Mouse (Mus musculus): ENCODE measurements at regions not wholly inside any gene's neighbourhood (a gene's known extent, or its start where the extent isn't known, plus 50 kb on each side); places are given as distances from the start of the nearest gene placed in this dataset.

DNA sequence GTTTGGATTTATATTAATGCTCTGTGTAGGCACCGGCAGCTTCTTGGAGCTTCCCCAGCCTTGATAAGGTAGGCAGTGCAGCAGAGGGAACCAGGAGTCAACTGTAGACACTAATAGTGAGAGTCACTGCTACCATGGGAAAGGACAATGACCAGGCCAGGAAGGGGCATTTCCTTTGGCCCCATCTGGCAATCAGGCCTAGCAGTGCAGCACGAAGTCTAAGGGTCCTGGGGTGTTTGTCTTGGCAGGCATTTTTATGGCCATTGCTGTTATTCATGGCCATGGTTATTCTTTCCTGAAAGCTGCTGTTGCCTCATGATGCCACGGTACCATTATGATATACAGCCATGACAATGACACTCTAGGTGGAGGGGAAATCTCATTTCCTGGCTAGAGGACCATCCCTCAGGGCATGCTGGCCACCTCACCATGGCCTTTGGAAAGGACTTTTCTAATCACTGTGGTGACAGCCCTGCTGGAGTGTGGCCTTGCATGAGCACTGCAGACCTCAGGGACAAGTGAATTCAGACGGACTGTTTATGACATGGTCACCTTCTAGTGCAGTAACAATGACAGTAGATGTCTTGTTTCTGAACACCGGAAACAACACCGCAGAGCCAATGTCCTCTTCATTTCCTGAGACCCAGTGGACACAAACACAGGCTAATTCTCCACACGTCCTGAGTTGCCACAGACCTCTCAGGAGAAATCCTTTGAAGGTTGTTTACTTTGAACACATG is 111.8 kb upstream of the Gm3448 start:
- no peak for TF ChIP-seq CTCF (conservative IDR thresholded peaks at IDR 0.05; ENCODE audit: insufficient read depth, insufficient read length, low read depth, low read length)
- no peak for TF ChIP-seq POLR2A (IDR thresholded peaks at IDR 0.05; ENCODE audit: low read depth, low read length)

All from kidney, adult 2 months (tissue).